Mouse (Mus musculus): ENCODE data around the gene Itprip.

Itprip gene

GRCm38 (mm10) chr19:47919126-47919965, at the start of gene Itprip, which contains the start of gene Cfap43:
Gene Itprip (minus strand): TSS chr19:47919299.
Gene Cfap43 (minus strand): TSS chr19:47919287.
- DNase-seq, result peak; percentile 41 to 49

- no peak for DNase-seq
These were observed 39.1 kb upstream of the Itprip start for GRCm38 (mm10) chr19:47958181-47958580.

GRCm38 (mm10) chr19:47953169-47953568, 34.1 kb upstream of the Itprip start:
- DNase-seq, result no peak

GRCm38 (mm10) chr19:47950946-47951345, 31.8 kb upstream of the Itprip start:
- no peak for DNase-seq

- no peak for DNase-seq
These were observed 27.8 kb upstream of the Itprip start for GRCm38 (mm10) chr19:47946821-47947465.

- no peak for DNase-seq
These were observed 20.3 kb upstream of the Itprip start for GRCm38 (mm10) chr19:47939361-47939760.

- peak; percentile 47 to 69 for DNase-seq
These were observed 18.6 kb upstream of the Itprip start, which contains the start of gene Cfap58 for GRCm38 (mm10) chr19:47937443-47938406. Gene Cfap58 (plus strand): TSS chr19:47937675.

- DNase-seq, result no peak
These were observed 17.8 kb upstream of the Itprip start for GRCm38 (mm10) chr19:47936938-47937337.

GRCm38 (mm10) chr19:47936490-47936889, 17.4 kb upstream of the Itprip start:
- no peak for DNase-seq

- no peak for DNase-seq
These were observed 16.4 kb upstream of the Itprip start for GRCm38 (mm10) chr19:47935530-47935929.

GRCm38 (mm10) chr19:47934636-47935238, 15.6 kb upstream of the Itprip start:
- DNase-seq, result no peak

- DNase-seq, result no peak
These were observed 15.0 kb upstream of the Itprip start for GRCm38 (mm10) chr19:47934146-47934545.

GRCm38 (mm10) chr19:47931982-47932638, 13.0 kb upstream of the Itprip start:
- DNase-seq, result peak in 1 of 2 experiments; percentile 14

GRCm38 (mm10) chr19:47929043-47929442, 9.9 kb upstream of the Itprip start:
- no peak for DNase-seq

GRCm38 (mm10) chr19:47927032-47927431, 7.9 kb upstream of the Itprip start:
- no peak for DNase-seq

GRCm38 (mm10) chr19:47925819-47926218, 6.7 kb upstream of the Itprip start:
- no peak for DNase-seq

GRCm38 (mm10) chr19:47919966-47920375, 872 bp upstream of the Itprip start:
- DNase-seq, result no peak

GRCm38 (mm10) chr19:47918455-47919101, 521 bp downstream of the Itprip start:
- peak in 1 of 2 experiments; percentile 9 for DNase-seq

GRCm38 (mm10) chr19:47918016-47918415, 1.1 kb downstream of the Itprip start:
- no peak for DNase-seq

GRCm38 (mm10) chr19:47917396-47917795, 1.7 kb downstream of the Itprip start:
- DNase-seq, result no peak

GRCm38 (mm10) chr19:47915251-47915650, 3.8 kb downstream of the Itprip start:
- no peak for DNase-seq
